Mouse (Mus musculus) activated CD4-positive, CD25-positive, alpha-beta regulatory T cell, adult 4 months (primary cell): ENCODE data around the gene Cd3d. TPM values are rescaled to one million over a fixed set of nuclear protein-coding genes. Genes with fewer than 3 reads are reported as not detected.

Experiments
- polyA plus RNA-seq, 2 experiments: library from polyadenylated mRNA; unstranded; fragments of 100-300 nt; shearing (Covaris generic); gene quantifications; one replicate each; pipeline ENCODE4 v1.2.1; 2017

The Cd3d gene
- polyA plus RNA-seq, 2 experiments from 2014 or later = 682 to 1,081 TPM

Other genes with a start within 250 kb of the Cd3d start
- under 1 TPM in 1 of 2 experiments, not detected in 1; 0.30 TPM for gene Phldb1, start 246.6 kb upstream of the Cd3d start, polyA plus RNA-seq
- gene Arcn1, start 213.9 kb upstream of the Cd3d start, polyA plus RNA-seq = 10 to 100 TPM; 83.9 to 84.2 TPM
- gene Ift46, start 213.9 kb upstream of the Cd3d start, polyA plus RNA-seq = 10 to 100 TPM; 62.3 to 65.5 TPM
- gene Tmem25, start 182.5 kb upstream of the Cd3d start, polyA plus RNA-seq = 1 to 10 TPM in 1 of 2 experiments, under 1 TPM in 1; 0.34 to 1.5 TPM
- gene Ttc36, start 178.7 kb upstream of the Cd3d start, polyA plus RNA-seq = under 1 TPM in 1 of 2 experiments, not detected in 1; 0.77 TPM
- 10 to 100 TPM; 28.7 to 31.1 TPM for gene Kmt2a, start 100.5 kb upstream of the Cd3d start, polyA plus RNA-seq
- 100 to 1,000 TPM; 538 to 670 TPM for gene Atp5l, start 61.0 kb upstream of the Cd3d start, polyA plus RNA-seq
- 10 to 100 TPM; 34.0 to 38.4 TPM for gene Ube4a, start 16.2 kb upstream of the Cd3d start, polyA plus RNA-seq
- gene Cd3g, start 1.4 kb upstream of the Cd3d start, polyA plus RNA-seq = 1,000 to 10,000 TPM; 1,430 to 1,870 TPM
- 1,000 to 10,000 TPM in 1 of 2 experiments, 100 to 1,000 TPM in 1; 791 to 1,491 TPM for gene Cd3e, start 27.8 kb downstream of the Cd3d start, polyA plus RNA-seq
- not detected for gene Mpzl2, start 58.0 kb downstream of the Cd3d start, polyA plus RNA-seq
- gene Mpzl3, start 73.4 kb downstream of the Cd3d start, polyA plus RNA-seq = 10 to 100 TPM; 10.2 to 11.9 TPM
- gene Jaml, start 97.4 kb downstream of the Cd3d start, polyA plus RNA-seq = 10 to 100 TPM in 1 of 2 experiments, 1 to 10 TPM in 1; 8.3 to 19.6 TPM
- gene Scn2b, start 136.0 kb downstream of the Cd3d start, polyA plus RNA-seq = under 1 TPM; 0.19 to 0.42 TPM
- gene Scn4b, start 156.6 kb downstream of the Cd3d start, polyA plus RNA-seq = not detected
- 1 to 10 TPM; 2.2 to 2.8 TPM for gene BC049352, start 200.2 kb downstream of the Cd3d start, polyA plus RNA-seq
- not detected for gene Tmprss4, start 222.3 kb downstream of the Cd3d start, polyA plus RNA-seq